9 mouse cellular contexts compared by ENCODE assay signal in genomic region chr8:94914701-94915101, GRCm38 (mm10). TPM values are rescaled to one million over a fixed set of nuclear protein-coding genes. Genes with fewer than 3 reads are reported as not detected.
DNase-seq lines count a peak whose midpoint lies in the region; ATAC-seq and TF ChIP-seq lines count a peak whose summit lies in the region.
"Had no signal": no experiment of that assay in that cellular context is flagged by ENCODE, and none has a peak within 500 bp of the region (broad histone marks: within the 10 kb centered on the region; RNA-seq: fewer than 3 reads in every experiment).

No protein-coding gene starts in this region.

- H3K27me3 ChIP-seq in intestine, embryonic 15.5 days (replicated peaks), result peaks cover 3% of the 10 kb centered on the region; the same call in 1 of the 2 replicates
- H3K27me3 ChIP-seq in stomach, postnatal 0 days (ENCODE audit: control insufficient read depth, insufficient read depth, low read length), result no peaks in the 10 kb centered on the region

- DNase-seq in embryo, embryonic 10 days (ENCODE audit: low spot score), result peak; percentile 26
- no peak for DNase-seq in embryo, embryonic 9.5 days (ENCODE audit: extremely low spot score)
- DNase-seq in right cerebral cortex, postnatal 10 days (ENCODE audit: low spot score in 2 of 2), result peak; percentile 52 to 58
- DNase-seq in right cerebral cortex, adult 18-20 months, result no peak
- DNase-seq in stomach, postnatal 0 days (ENCODE audit: low spot score), result peak; percentile 40
- DNase-seq in frontal cortex, adult 2 months (ENCODE audit: extremely low spot score in 1 of 2, low spot score in 1 of 2), result no peak
- DNase-seq in frontal cortex, postnatal 14 days (ENCODE audit: low spot score in 2 of 2), result no peak
- DNase-seq: thymus, postnatal 4 days had no signal

- H3K4me1 ChIP-seq in intestine, embryonic 15.5 days (replicated peaks), result peaks cover 44% of the 10 kb centered on the region
- H3K4me1 ChIP-seq in stomach, postnatal 0 days (replicated peaks; ENCODE audit: control insufficient read depth, insufficient read depth), result peaks cover 4% of the 10 kb centered on the region

- H3K27ac ChIP-seq in intestine, embryonic 15.5 days, result no peak overlapping the region; the same call in 1 of the 2 replicates
- no peak overlapping the region for H3K27ac ChIP-seq in stomach, postnatal 0 days (replicated peaks)

- H3K36me3 ChIP-seq in intestine, embryonic 15.5 days, result peaks cover 5% of the 10 kb centered on the region; the same call in 1 of the 2 replicates
- H3K36me3 ChIP-seq in stomach, postnatal 0 days (ENCODE audit: control insufficient read depth, insufficient read depth, low read length), result 0 out of 2 replicates have a peak, but pooled peaks cover 3% of the 10 kb centered on the region

- no peak for ATAC-seq in intestine, embryonic 15.5 days
- no peak for ATAC-seq in stomach, postnatal 0 days (ENCODE audit: low FRiP score, low TSS enrichment)

- H3K9me3 ChIP-seq in intestine, embryonic 15.5 days, result no peaks in the 10 kb centered on the region
- H3K9me3 ChIP-seq in stomach, postnatal 0 days (ENCODE audit: control insufficient read depth, low read length), result no peaks in the 10 kb centered on the region

- H3K9ac ChIP-seq in intestine, embryonic 15.5 days, result no peak overlapping the region
- no peak overlapping the region for H3K9ac ChIP-seq in stomach, postnatal 0 days (ENCODE audit: low read length)

- TF ChIP-seq EP300 in stomach, postnatal 0 days (optimal IDR thresholded peaks at IDR 0.05), result no peak

- TF ChIP-seq CTCF in stomach, postnatal 0 days (IDR thresholded peaks at IDR 0.05; ENCODE audit: low read depth), result no peak

- H3K4me2 ChIP-seq in intestine, embryonic 15.5 days (replicated peaks), result peak overlapping the region; percentile 24
- H3K4me2 ChIP-seq in stomach, postnatal 0 days (replicated peaks; ENCODE audit: low read depth), result peak overlapping the region; percentile 20; the same call in 1 of the 2 replicates

- 39% methylated on average over 3 of the region's 3 CpGs for WGBS in intestine, embryonic 15.5 days
- 29% methylated on average over 3 of the region's 3 CpGs for WGBS in stomach, postnatal 0 days

- no peak overlapping the region for H3K4me3 ChIP-seq in intestine, embryonic 15.5 days (replicated peaks)
- H3K4me3 ChIP-seq in stomach, postnatal 0 days (ENCODE audit: low read depth, low read length), result no peak overlapping the region

RNA-seq across cellular contexts. Expression of gene Ccdc102a, which starts 3.2 kb away (rescaled TPM):
- 20.1 and 20.7 TPM in 2 replicates for polyA plus RNA-seq in intestine, embryonic 15.5 days (2015; fragmentation: Nextera tagmentation; extraction: Ambion mirVana)
- 12.0 and 12.7 TPM in 2 replicates for polyA plus RNA-seq in stomach, postnatal 0 days (2015; fragmentation: Nextera tagmentation; extraction: Ambion mirVana)
- 2.9 and 3.1 TPM in 2 replicates for polyA plus RNA-seq in frontal cortex, adult 2 months (2012; rRNA removed)

RNA-seq across cellular contexts. Expression of gene Adgrg5, which starts 8.8 kb away (rescaled TPM):
- polyA plus RNA-seq in intestine, embryonic 15.5 days (2015; fragmentation: Nextera tagmentation; extraction: Ambion mirVana), result 1.3 and 2.1 TPM in 2 replicates
- polyA plus RNA-seq in stomach, postnatal 0 days (2015; fragmentation: Nextera tagmentation; extraction: Ambion mirVana), result 0.15 and 0.27 TPM in 2 replicates
- polyA plus RNA-seq in frontal cortex, adult 2 months (2012; rRNA removed), result 0.04 and 0.06 TPM in 2 replicates

RNA-seq across cellular contexts. Expression of gene Dok4, which starts 38.6 kb away (rescaled TPM):
- polyA plus RNA-seq in intestine, embryonic 15.5 days (2015; fragmentation: Nextera tagmentation; extraction: Ambion mirVana), result 39.4 and 40.3 TPM in 2 replicates
- polyA plus RNA-seq in stomach, postnatal 0 days (2015; fragmentation: Nextera tagmentation; extraction: Ambion mirVana), result 19.3 and 20.5 TPM in 2 replicates
- 19.4 and 21.0 TPM in 2 replicates for polyA plus RNA-seq in frontal cortex, adult 2 months (2012; rRNA removed)

RNA-seq across cellular contexts. Expression of gene Polr2c, which starts 57.5 kb away (rescaled TPM):
- 126 and 134 TPM in 2 replicates for polyA plus RNA-seq in intestine, embryonic 15.5 days (2015; fragmentation: Nextera tagmentation; extraction: Ambion mirVana)
- 70.4 and 72.7 TPM in 2 replicates for polyA plus RNA-seq in stomach, postnatal 0 days (2015; fragmentation: Nextera tagmentation; extraction: Ambion mirVana)
- polyA plus RNA-seq in frontal cortex, adult 2 months (2012; rRNA removed), result 99.6 and 111 TPM in 2 replicates

RNA-seq across cellular contexts. Expression of gene Adgrg1, which starts 59.9 kb away (rescaled TPM):
- 22.4 and 23.8 TPM in 2 replicates for polyA plus RNA-seq in intestine, embryonic 15.5 days (2015; fragmentation: Nextera tagmentation; extraction: Ambion mirVana)
- 42.4 and 50.9 TPM in 2 replicates for polyA plus RNA-seq in stomach, postnatal 0 days (2015; fragmentation: Nextera tagmentation; extraction: Ambion mirVana)
- polyA plus RNA-seq in frontal cortex, adult 2 months (2012; rRNA removed), result 127 and 147 TPM in 2 replicates

Comparison
In these comparisons a context has a peak if more than half of its experiments do, and no peak if none do; other contexts are left out.
1. DNase-seq: peak in embryo, embryonic 10 days (single experiment), right cerebral cortex, postnatal 10 days (2 of 2) and stomach, postnatal 0 days (single experiment); none in embryo, embryonic 9.5 days (single experiment), right cerebral cortex, adult 18-20 months (single experiment), frontal cortex, adult 2 months (0 of 2) and frontal cortex, postnatal 14 days (0 of 2).